Mouse (Mus musculus) urinary bladder, postnatal 4 days (tissue): ENCODE measurements around the gene N4bp3.
A peak's percentile ranks its signal among the peaks of the same experiment; 100 is the strongest.
"Not testable (repeated sequence)": the region's sequence is repeated elsewhere in the genome, so short reads cannot be mapped to it uniquely, and the experiment has no call there.

Source experiments
- DNase-seq, 2 experiments: peaks; one replicate each; pipeline ENCODE4 v3.0.0; 2021 to 2022; ENCODE audit warnings: low spot score in 2 of 2

Gene N4bp3

GRCm38 (mm10) chr11:51629651-51630314 is 20.9 kb downstream of the N4bp3 start:
- no peak for DNase-seq

GRCm38 (mm10) chr11:51627907-51628306 is 22.7 kb downstream of the N4bp3 start:
- DNase-seq, result no peak

GRCm38 (mm10) chr11:51627425-51627824 is 23.2 kb downstream of the N4bp3 start:
- DNase-seq, result no peak

GRCm38 (mm10) chr11:51625187-51625820 is 25.3 kb downstream of the N4bp3 start:
- DNase-seq, result no peak

- no peak for DNase-seq
Measured at GRCm38 (mm10) chr11:51622971-51623491, 27.6 kb downstream of the N4bp3 start.

GRCm38 (mm10) chr11:51621776-51622175 is 28.9 kb downstream of the N4bp3 start:
- DNase-seq, result no peak

- no peak for DNase-seq
Measured at GRCm38 (mm10) chr11:51620084-51620483, 30.6 kb downstream of the N4bp3 start.

GRCm38 (mm10) chr11:51619409-51620060 is 31.1 kb downstream of the N4bp3 start, which contains the start of gene Nhp2:
Nhp2 (plus strand) TSS chr11:51619735.
- DNase-seq, result peak; percentile 90 to 97

- DNase-seq, result no peak
Measured at GRCm38 (mm10) chr11:51618894-51619408, 31.7 kb downstream of the N4bp3 start.

GRCm38 (mm10) chr11:51617693-51618092 is 32.9 kb downstream of the N4bp3 start:
- DNase-seq, result no peak

- not testable (repeated sequence) for DNase-seq
Measured at GRCm38 (mm10) chr11:51616113-51616512, 34.5 kb downstream of the N4bp3 start.

GRCm38 (mm10) chr11:51615601-51616000 is 35.0 kb downstream of the N4bp3 start:
- peak; percentile 67 to 78 for DNase-seq

GRCm38 (mm10) chr11:51615129-51615528 is 35.5 kb downstream of the N4bp3 start:
- no peak for DNase-seq

GRCm38 (mm10) chr11:51614256-51614655 is 36.4 kb downstream of the N4bp3 start:
- no peak for DNase-seq

GRCm38 (mm10) chr11:51609940-51610339 is 40.7 kb downstream of the N4bp3 start:
- DNase-seq, result not testable (repeated sequence)

- DNase-seq, result no peak
Measured at GRCm38 (mm10) chr11:51609266-51609909, 41.3 kb downstream of the N4bp3 start.

GRCm38 (mm10) chr11:51607096-51607738 is 43.4 kb downstream of the N4bp3 start:
- DNase-seq, result no peak

- DNase-seq, result peak; percentile 95 to 96
Measured at GRCm38 (mm10) chr11:51606447-51607095, 44.1 kb downstream of the N4bp3 start, which contains the start of gene Hnrnpab. Hnrnpab (minus strand) TSS chr11:51606847.

- peak; percentile 85 to 88 for DNase-seq
Measured at GRCm38 (mm10) chr11:51605602-51606446, 44.8 kb downstream of the N4bp3 start.

GRCm38 (mm10) chr11:51602253-51602652 is 48.4 kb downstream of the N4bp3 start:
- no peak for DNase-seq
